Mouse (Mus musculus) heart, postnatal 4 days (tissue): ENCODE data around the gene Insm2. TPM values are rescaled to one million over a fixed set of nuclear protein-coding genes. Genes with fewer than 3 reads are reported as not detected.

Experiments used
- DNase-seq: peaks from one replicate; pipeline ENCODE4 v3.0.0; 2021
- total RNA-seq, 2 experiments: library from RNA; stranded (reverse); gene quantifications; 2 replicates each; pipeline ENCODE4 v1.2.3; 2021

Gene Insm2
- total RNA-seq, 2 experiments from 2014 or later: not detected

DNA sequence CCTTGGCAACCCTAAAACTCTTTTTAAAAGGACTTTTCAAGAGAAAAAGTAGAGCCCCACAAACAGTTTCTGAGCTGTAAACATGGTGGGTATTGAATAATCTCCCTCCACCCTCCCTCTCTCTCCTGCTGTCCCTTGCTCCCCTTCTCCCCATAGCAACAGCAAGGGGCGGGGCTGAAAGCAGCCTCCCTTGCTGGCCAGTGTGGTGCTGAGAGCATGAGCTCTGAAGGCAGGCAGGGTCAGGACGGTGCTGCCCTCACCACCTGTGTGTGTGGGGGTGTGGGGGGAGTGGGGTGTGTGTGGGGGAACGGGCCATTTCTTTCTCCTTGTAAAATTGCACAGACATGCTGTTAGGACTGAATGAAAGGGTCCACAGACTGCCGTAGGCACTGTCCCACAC is 8.7 kb downstream of the Insm2 start:
- DNase-seq: no peak

- no peak for DNase-seq
Observed at GRCm38 (mm10) chr12:55610812-55611211, 11.6 kb downstream of the Insm2 start.

DNA sequence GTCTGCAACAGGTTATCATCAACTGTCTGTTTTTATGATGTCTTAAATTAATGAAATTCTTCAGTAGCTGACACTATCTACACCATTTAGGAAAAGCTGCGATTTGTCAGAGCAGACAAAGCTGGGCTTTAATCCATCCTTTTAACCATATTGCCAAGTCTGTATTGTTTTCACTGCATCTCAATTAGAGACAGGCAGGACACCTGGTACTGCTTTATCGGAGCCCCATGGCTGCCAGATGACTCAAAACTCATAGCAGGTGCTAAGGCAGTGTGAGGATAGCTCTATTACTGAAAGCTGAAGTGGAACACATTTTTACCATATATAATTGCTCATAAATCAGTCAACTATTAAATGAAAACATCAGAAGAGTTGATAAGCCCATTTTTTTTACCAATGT is 21.1 kb downstream of the Insm2 start:
- no peak for DNase-seq

GRCm38 (mm10) chr12:55622615-55623245 is 23.5 kb downstream of the Insm2 start:
- DNase-seq: no peak

DNA sequence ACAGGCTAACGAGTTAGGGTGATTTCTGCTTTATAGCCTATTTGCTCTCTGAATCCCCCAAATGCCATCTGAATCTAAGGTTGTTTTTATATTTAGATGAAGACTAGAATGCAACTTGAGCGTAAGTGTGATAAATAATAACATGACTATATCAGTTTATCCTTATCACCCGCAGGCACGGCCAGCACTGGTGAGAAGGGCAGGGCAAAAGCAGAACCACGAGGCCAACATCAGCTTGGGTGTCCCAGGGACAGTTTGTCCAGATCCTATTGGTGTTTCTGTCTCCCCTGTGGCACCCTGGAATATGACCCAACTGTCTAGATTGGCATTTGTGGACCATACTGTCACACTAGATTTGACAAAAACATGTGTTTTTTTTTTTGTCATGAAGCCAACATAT is 24.0 kb downstream of the Insm2 start:
- DNase-seq: no peak

DNA sequence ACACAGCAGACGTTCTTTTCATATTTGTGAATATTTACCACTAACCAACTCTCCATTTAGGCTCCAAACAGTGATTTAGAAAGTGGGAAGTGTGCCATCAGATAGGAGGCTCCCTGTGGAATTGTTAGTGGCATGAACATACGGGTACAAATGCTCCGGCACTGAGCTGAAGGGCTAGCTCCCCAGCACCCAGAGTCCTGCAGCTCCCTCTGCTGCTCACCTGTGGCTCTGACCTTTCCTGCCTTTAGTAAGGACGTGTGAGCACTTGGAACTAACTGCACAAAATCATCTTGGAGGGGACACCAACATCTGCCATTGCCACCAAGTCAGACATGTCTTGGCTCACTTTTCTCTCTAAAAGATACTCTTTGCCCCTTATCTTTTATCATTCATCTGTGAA is 27.5 kb downstream of the Insm2 start:
- DNase-seq: no peak

DNA sequence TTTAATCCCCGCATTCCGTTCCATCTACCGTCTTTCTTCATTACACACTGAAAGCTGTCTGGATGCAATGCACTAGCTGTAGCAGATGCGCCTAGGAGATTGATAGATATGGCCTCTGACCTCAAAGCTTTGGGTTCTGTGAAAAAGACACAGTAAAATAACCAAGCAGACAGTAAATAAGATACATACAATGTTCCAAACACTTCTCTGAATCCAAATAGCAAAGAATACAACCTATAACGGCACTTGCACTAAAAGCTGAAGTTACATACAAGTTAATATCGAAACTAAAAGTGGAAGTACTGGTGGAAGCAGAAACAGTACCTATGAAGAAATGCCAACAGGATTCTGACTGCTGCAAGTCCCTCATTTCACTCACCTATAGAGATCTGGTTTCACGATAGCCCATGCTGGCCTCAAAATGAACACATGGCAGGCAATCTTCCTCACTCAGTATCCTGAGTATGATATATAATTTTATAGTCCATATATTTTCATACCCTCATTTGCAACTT is 48.8 kb downstream of the Insm2 start:
- DNase-seq: no peak

Other genes with a start within 250 kb of the Insm2 start
- gene Psma6, start 215.2 kb upstream of the Insm2 start, total RNA-seq: 100 to 1,000 TPM; 192 to 195 TPM
- 10 to 100 TPM; 31.4 to 34.2 TPM for gene Nfkbia, start 106.8 kb upstream of the Insm2 start, total RNA-seq
- not detected for gene Aldoart2, start 34.2 kb upstream of the Insm2 start, total RNA-seq
- 10 to 100 TPM; 46.7 to 54.8 TPM for gene Ralgapa1, start 221.7 kb downstream of the Insm2 start, total RNA-seq
- gene Brms1l, start 236.9 kb downstream of the Insm2 start, total RNA-seq: 10 to 100 TPM; 25.8 to 29.0 TPM